Mouse (Mus musculus): Measurements from ENCODE around the gene Cntfr.

- TF ChIP-seq CTCF (IDR thresholded peaks at IDR 0.05) (peak; percentile 34), EP300 (IDR thresholded peaks at IDR 0.05) (no peak)
These were observed 43.7 kb upstream of the Cntfr start for GRCm38 (mm10) chr4:41740380-41741157.
